Mouse (Mus musculus) hindbrain, postnatal 0 days (tissue): ENCODE measurements at regions not wholly inside any gene's neighbourhood (a gene's known extent, or its start where the extent isn't known, plus 50 kb on each side); places are given as distances from the start of the nearest gene placed in this dataset.

ENCODE experiments used
- ATAC-seq: fragments of 200-750 bp; cut with Nextera tagmentation; 2 replicates; pipeline ENCODE4 v1.8.0; 2017; ENCODE audit warnings: mild to moderate bottlenecking, moderate TSS enrichment, moderate library complexity
- DNase-seq: peaks from one replicate; pipeline ENCODE4 v3.0.0-alpha.2; 2015; ENCODE audit warnings: low spot score
- H3K27ac ChIP-seq: fragments of 300-500 bp; sonication (generic); 2 replicates; pipeline ENCODE4 v1.5.1; 2014; ENCODE audit warnings: mild to moderate bottlenecking
- H3K27me3 ChIP-seq: fragments of 300-500 bp; sonication (generic); 2 replicates; pipeline ENCODE4 v1.6.1; 2014; ENCODE audit warnings: low read length, mixed read lengths; ENCODE audit not compliant: insufficient read depth
- H3K36me3 ChIP-seq: fragments of 300-500 bp; sonication (generic); 2 replicates; pipeline ENCODE4 v1.6.1; 2014; ENCODE audit warnings: low read length, mixed read lengths; ENCODE audit not compliant: insufficient read depth
- H3K4me1 ChIP-seq: fragments of 300-500 bp; sonication (generic); 2 replicates; pipeline ENCODE4 v1.6.1; 2014; ENCODE audit warnings: antibody characterized with exemption, low read length, mixed read lengths; ENCODE audit not compliant: insufficient read depth
- H3K4me2 ChIP-seq: fragments of 300-500 bp; sonication (generic); 2 replicates; pipeline ENCODE4 v1.6.1; 2014; ENCODE audit warnings: low read depth, mild to moderate bottlenecking, low read length, moderate library complexity, mixed read lengths
- H3K4me3 ChIP-seq: fragments of 300-500 bp; sonication (generic); 2 replicates; pipeline ENCODE4 v1.5.1; 2014; ENCODE audit warnings: low read length
- H3K9ac ChIP-seq: fragments of 300-500 bp; sonication (generic); replicated peaks from 2 replicates; pipeline ENCODE4 v1.6.1; 2014; ENCODE audit warnings: mild to moderate bottlenecking, low read length, moderate library complexity, mixed read lengths
- H3K9me3 ChIP-seq: fragments of 300-500 bp; sonication (generic); 2 replicates; pipeline ENCODE4 v1.6.1; 2016; ENCODE audit warnings: low read length, mixed read lengths
- CTCF ChIP-seq: IDR thresholded peaks from 2 replicates; pipeline ENCODE4 v1.5.1; 2016; ENCODE audit warnings: antibody characterized with exemption, control low read depth, low read depth
- WGBS: fragments of 180-500 bp; shearing (Covaris S2); extraction: QIAGEN DNeasy Blood & Tissue Kit; methylation state at CpG from one replicate; pipeline ENCODE4 v1.1.7; 2014; 5-methylcytosine and 5-hydroxymethylcytosine counted together

DNA sequence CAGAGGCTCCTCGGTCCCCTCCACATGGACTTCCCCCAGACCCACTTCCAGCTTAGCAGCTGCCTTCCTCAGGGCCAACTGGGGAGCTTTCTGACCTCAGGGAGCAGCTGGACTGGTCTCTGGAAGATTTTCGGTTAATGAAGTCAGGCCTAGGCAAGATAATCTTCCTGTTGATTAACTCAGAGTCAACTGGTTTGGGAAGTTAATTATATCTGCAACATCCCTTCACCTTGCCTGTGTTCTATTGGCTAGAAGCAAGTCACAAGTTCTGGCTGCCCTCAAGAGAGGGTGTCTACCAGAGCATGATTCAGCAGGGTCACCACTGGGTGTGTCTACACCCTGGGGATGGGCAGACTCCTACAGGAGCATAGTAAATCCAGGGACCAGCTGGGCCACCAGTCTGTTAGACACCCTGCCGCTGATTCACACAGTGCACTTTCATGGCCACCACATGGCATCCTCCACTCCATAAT is 53.9 kb upstream of the Maml3 start:
- TF ChIP-seq CTCF: no peak
- ATAC-seq: no peak
- H3K36me3 ChIP-seq: no peaks in the 10 kb centered on the region
- H3K9ac ChIP-seq: no peak overlapping the region
- no peak overlapping the region for H3K27ac ChIP-seq
- H3K4me1 ChIP-seq: no peaks in the 10 kb centered on the region
- 95% methylated on average over 3 of the region's 3 CpGs for WGBS
- DNase-seq: no peak
- H3K27me3 ChIP-seq: no peaks in the 10 kb centered on the region
- no peaks in the 10 kb centered on the region for H3K9me3 ChIP-seq
- H3K4me3 ChIP-seq: no peak overlapping the region
- no peak overlapping the region for H3K4me2 ChIP-seq

DNA sequence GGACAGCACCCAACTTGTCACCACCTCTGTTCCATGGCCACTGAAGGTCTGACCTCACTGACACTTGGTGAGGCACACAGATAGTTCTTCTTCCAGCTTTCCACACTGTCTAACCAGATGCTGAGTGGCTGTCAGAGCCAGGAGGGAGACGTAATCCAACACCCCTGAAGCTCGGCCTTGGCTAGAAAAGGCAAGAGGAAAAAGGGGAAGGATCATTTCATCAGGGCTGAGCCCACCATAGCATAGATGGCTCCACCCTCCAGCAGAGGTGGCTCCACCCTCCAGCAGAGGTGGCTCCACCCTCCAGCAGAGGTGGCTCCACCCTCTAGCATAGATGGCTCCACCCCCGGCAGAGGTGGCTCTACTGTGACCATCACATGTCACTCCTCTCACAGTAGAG is 56.8 kb upstream of the Maml3 start:
- H3K36me3 ChIP-seq: no peaks in the 10 kb centered on the region
- DNase-seq (no peak), ATAC-seq (no peak)
- H3K9me3 ChIP-seq: no peaks in the 10 kb centered on the region
- H3K9ac ChIP-seq: no peak overlapping the region
- no peaks in the 10 kb centered on the region for H3K4me1 ChIP-seq
- H3K27ac ChIP-seq: no peak overlapping the region
- no peak overlapping the region for H3K4me3 ChIP-seq
- TF ChIP-seq CTCF: no peak
- no peaks in the 10 kb centered on the region for H3K27me3 ChIP-seq
- H3K4me2 ChIP-seq: no peak overlapping the region
- 76% methylated on average over 3 of the region's 3 CpGs for WGBS

DNA sequence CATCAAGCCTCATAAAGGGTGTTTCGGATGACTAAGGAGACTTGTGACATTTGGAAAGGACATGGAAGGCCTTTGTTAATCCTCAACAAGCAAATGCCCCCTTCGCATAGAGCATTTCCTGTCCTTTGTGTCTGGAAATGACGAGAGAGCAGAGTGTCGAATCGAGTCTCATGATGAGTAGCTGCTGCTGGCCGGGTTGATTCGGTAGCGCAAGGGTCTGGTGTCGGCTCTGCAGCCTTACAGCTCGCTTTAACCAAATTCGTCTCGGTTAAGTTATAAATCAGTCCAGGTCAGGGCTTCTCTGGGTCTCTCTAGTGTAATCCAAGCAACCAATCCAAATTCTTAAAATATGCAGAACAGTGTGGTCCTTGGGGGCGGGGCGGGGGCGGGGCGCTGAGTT is 59.1 kb upstream of the Maml3 start:
- Histone ChIP-seq H3K9me3 (no peaks in the 10 kb centered on the region), H3K36me3 (no peaks in the 10 kb centered on the region), H3K27ac (no peak overlapping the region), H3K4me1 (no peaks in the 10 kb centered on the region), H3K27me3 (no peaks in the 10 kb centered on the region), H3K9ac (no peak overlapping the region), H3K4me2 (no peak overlapping the region), H3K4me3 (no peak overlapping the region)
- 72% methylated on average over 16 of the region's 16 CpGs for WGBS
- DNase-seq (no peak), ATAC-seq (no peak)
- TF ChIP-seq CTCF: no peak

DNA sequence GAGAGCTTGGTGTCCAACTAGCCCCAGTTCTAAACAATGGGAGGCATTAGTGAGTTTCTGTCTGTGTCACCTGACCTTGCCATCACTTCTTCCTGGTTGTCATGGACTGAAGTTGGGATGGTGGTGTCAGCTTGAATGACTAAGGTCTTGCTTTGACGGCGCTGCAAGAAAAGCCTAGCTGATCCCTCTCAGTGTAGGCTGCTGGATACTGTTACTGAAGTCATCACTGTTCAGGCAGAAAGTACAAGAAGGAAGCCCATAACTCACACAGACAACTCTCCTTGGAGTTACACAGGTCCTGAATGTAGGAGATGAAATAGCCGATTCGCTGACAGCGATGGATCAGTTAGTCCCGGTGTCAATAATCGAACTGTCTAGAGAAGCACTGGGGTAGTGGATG is 62.5 kb upstream of the Maml3 start:
- Histone ChIP-seq H3K27me3 (no peaks in the 10 kb centered on the region), H3K36me3 (no peaks in the 10 kb centered on the region), H3K9ac (no peak overlapping the region), H3K4me1 (no peaks in the 10 kb centered on the region), H3K27ac (no peak overlapping the region), H3K4me2 (no peak overlapping the region), H3K9me3 (no peaks in the 10 kb centered on the region), H3K4me3 (no peak overlapping the region)
- 89% methylated on average over 7 of the region's 7 CpGs for WGBS
- no peak for TF ChIP-seq CTCF
- DNase-seq: no peak
- ATAC-seq: no peak

DNA sequence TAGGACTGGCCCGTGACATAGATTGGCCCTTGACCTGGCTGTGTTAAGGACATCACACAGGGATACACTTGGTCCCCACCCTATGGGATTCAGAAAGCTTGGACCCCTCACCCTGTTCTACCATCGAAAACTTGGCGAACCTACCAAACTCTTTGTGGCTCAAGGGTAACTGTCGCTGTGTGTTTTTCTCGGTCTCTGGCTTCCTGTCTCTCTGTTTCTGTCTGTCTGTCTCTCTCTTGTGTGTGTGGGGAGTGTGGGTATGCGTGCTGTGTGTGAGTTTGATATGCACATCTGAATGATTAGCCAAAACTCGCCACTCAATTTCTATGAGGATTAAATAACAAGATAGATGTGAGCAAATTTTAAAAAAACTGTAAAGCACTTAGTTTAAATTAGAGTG is 66.0 kb upstream of the Maml3 start:
- Histone ChIP-seq H3K4me2 (no peak overlapping the region), H3K27me3 (no peaks in the 10 kb centered on the region), H3K4me1 (no peaks in the 10 kb centered on the region), H3K9ac (no peak overlapping the region), H3K27ac (no peak overlapping the region), H3K9me3 (no peaks in the 10 kb centered on the region), H3K36me3 (no peaks in the 10 kb centered on the region), H3K4me3 (no peak overlapping the region)
- ATAC-seq (no peak), DNase-seq (no peak)
- no peak for TF ChIP-seq CTCF
- 92% methylated on average over 7 of the region's 7 CpGs for WGBS

DNA sequence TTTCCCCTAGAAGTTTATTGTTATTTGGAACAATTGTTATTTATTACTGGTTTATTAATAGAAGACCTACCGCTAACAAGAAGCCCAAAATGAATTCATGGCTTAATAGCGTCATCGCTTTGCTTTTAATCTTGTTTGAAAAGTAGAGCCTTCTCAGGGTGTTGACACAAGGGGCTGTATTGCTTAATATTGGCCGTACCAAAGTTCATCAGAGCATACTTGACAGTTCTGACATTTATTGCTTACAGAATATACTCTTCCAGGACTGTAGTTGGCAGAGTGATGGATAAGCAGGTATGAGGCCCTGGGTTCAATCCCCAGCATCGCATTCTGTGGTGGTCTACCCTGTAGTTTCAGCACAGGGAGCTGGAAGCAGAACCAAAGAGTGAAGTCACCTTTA is 66.4 kb upstream of the Maml3 start:
- no peak for ATAC-seq
- Histone ChIP-seq H3K9ac (no peak overlapping the region), H3K27me3 (no peaks in the 10 kb centered on the region), H3K27ac (no peak overlapping the region), H3K4me2 (no peak overlapping the region), H3K4me1 (no peaks in the 10 kb centered on the region), H3K4me3 (no peak overlapping the region), H3K36me3 (no peaks in the 10 kb centered on the region), H3K9me3 (no peaks in the 10 kb centered on the region)
- WGBS: 95% methylated on average over 5 of the region's 5 CpGs
- DNase-seq: no peak
- no peak for TF ChIP-seq CTCF

DNA sequence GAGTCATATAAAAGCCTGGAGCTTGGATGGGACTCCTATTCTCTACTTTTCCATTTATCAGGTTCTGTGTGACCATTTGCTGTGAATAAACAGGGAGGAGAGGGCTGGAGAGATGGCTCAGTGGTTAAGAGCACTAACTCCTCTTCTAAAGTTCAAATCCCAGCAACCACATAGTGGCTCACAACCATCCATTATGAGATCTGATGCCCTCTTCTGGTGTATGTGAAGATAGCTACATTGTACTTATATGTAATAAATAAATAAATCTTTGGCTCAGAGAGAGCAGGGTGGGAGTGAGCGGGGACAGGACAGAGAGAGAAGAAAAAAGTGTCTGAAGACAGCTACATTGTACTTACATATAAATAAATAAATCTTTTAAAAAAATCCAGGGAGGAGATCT is 68.6 kb upstream of the Maml3 start:
- ATAC-seq: no peak
- H3K27ac ChIP-seq: no peak overlapping the region
- H3K9me3 ChIP-seq: no peaks in the 10 kb centered on the region
- DNase-seq: no peak
- no peaks in the 10 kb centered on the region for H3K27me3 ChIP-seq
- TF ChIP-seq CTCF: peak; percentile 13; the same call in 1 of the 2 replicates
- no peak overlapping the region for H3K4me3 ChIP-seq
- WGBS: 88% methylated on average over 1 of the region's 1 CpGs
- no peak overlapping the region for H3K9ac ChIP-seq
- no peak overlapping the region for H3K4me2 ChIP-seq
- no peaks in the 10 kb centered on the region for H3K36me3 ChIP-seq
- H3K4me1 ChIP-seq: no peaks in the 10 kb centered on the region
